Mouse (Mus musculus) thymus, adult 2 months (tissue): ENCODE data around the gene Gm10358.

Experiments used
- CTCF ChIP-seq: fragments of 200-500 bp; IDR thresholded peaks from 2 replicates; pipeline ENCODE4 v1.5.1; 2012; ENCODE audit warnings: mild to moderate bottlenecking, control low read depth, low read length, moderate library complexity, borderline replicate concordance; ENCODE audit not compliant: control insufficient read depth, poor library complexity, insufficient read depth; ENCODE audit errors: extremely low read depth
- POLR2A ChIP-seq: fragments of 200-500 bp; IDR thresholded peaks from 2 replicates; pipeline ENCODE4 v1.6.1; 2012; ENCODE audit warnings: mild to moderate bottlenecking, low read length, control low read depth, moderate library complexity; ENCODE audit not compliant: control insufficient read depth, poor library complexity, insufficient read depth; ENCODE audit errors: extremely low read depth

- no peak for TF ChIP-seq POLR2A
- TF ChIP-seq CTCF = no peak
Observed at GRCm38 (mm10) chr8:75372006-75372405, 34.4 kb downstream of the Gm10358 start.
